Mouse (Mus musculus): Measurements from ENCODE around the gene Ankrd7. TPM values are rescaled to one million over a fixed set of nuclear protein-coding genes. Genes with fewer than 3 reads are reported as not detected.

Gene Ankrd7
- polyA plus RNA-seq, 1 experiment from 2014 or later = not detected

Other genes starting within 250 kb of the Ankrd7 start
- 94.1 and 97.6 TPM in 2 replicates for gene Lsm8, start 17.7 kb upstream of the Ankrd7 start, polyA plus RNA-seq (2015; fragmentation: Nextera tagmentation; extraction: Ambion mirVana)

Data from midbrain, embryonic 16.5 days (tissue).